Mouse (Mus musculus) spleen, postnatal 4 days (tissue): ENCODE measurements around the gene Uchl5.

ENCODE experiments used
- DNase-seq, 2 experiments: peaks; one replicate each; pipeline ENCODE4 v3.0.0; 2022; ENCODE audit warnings: low spot score in 2 of 2

Uchl5 gene

GRCm38 (mm10) chr1:143776446-143777411 is at the start of gene Uchl5, which contains the start of gene Trove2:
Gene Uchl5 (plus strand): TSS chr1:143777272.
Gene Trove2 (minus strand): TSS chr1:143777068.
- DNase-seq: peak; percentile 99 to 100

- no peak for DNase-seq
Measured at GRCm38 (mm10) chr1:143727701-143728445, 49.2 kb upstream of the Uchl5 start.

DNA sequence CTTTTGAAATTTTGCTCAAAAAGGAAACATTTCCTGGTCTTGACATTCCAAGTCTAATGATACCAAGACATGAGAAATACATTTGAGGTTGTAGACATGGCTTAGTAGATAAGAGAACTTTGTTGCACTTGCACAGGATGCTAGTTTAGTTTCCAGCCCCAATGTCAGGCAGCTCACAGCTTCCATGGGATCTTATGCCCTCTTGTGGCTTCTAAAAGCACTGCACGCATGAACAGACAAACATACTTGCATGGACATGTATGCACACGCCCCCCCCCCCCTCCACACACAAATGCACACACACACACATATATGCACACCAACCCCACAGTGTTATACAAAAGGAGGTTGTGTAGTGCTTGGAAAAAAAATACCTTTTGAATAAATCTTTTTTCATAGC is 46.2 kb upstream of the Uchl5 start:
- DNase-seq: peak; percentile 28 to 60

DNA sequence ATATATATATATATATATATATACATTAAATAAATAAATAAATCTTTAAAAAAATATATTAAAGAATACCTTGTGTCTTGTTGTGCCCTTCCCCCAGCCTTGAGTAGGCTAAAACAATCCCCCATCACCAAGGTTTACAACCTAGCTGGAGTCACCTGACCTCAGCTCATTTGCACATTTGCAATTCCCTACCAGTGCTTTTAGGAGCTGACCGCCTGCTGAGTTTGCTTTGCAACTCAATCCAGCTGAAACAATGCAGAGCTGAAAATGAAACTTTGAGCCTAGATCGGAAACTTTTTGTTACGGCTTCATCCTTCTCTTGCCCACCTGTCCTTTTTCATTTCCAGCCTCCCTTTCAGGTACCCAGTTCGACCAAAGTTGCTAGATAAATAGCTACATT is 45.4 kb upstream of the Uchl5 start:
- DNase-seq: peak in 1 of 2 experiments; percentile 41

GRCm38 (mm10) chr1:143733914-143734410 is 43.1 kb upstream of the Uchl5 start:
- DNase-seq: peak in 1 of 2 experiments; percentile 30

DNA sequence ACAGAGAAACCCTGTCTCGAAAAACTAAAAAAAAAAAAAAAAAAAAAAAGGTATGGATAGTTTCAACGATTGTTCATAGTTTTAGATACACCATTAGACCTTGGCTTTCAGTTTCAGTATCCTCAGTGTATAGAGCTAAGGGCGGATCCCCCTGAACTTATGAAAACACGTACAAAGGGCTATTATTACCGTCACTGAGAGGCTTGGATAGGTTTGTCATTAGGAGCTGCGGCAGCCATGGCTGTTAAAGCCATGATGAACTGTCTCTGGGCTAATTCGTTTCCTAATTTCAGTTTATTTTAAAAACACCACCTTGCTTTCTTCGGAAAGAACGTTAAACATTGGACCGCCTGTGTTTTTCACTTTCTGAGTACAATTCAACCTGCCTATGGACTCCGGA is 38.3 kb upstream of the Uchl5 start:
- peak in 1 of 2 experiments; percentile 57 for DNase-seq

DNA sequence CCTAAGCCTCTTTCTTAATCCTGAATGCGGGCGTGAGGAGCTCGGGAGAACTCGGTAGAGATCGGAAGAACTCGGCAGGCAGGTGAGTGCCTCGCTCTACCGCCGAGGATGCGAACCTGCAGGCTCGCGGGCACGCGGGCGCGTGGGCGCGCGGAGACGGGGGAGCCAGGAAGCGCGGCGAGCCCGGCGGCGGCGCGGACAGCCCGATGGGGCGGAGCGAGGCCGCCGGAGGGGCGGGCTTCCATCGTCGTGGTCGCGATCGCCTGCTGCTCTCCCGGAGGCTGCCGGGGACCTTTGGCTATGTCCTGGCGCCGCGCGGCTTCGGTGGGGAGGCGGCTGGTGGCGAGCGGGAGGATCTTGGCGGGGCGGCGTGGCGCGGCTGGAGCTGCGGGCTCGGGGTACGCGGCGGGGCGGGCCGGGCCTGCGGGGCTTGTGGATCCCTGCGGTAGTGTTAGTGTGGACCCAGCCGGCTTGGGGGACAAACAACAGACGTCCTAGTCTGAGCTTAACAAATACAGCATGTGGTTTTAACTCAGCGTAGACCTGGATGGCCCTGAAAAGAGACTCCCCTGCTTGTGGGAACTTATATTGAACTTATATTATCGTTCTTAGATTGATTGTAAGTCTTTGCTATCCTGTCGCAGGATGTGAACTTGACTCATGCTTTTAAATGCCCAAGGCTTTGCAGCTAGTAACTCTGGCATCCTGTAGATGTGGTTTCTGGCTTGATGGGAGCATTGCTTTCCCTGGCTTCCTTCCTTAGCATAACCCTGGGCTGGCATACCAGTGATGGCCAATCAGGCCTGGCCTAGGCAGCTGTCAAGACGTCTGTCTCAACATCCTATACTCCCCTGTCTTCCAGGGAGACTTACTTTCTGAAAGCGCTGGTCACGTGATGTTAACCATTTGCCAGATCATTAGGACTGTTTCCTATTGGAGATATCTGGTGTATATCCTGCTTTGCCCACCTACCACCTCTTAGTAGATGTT is 37.4 kb upstream of the Uchl5 start:
- DNase-seq: peak; percentile 83 to 92

- DNase-seq: peak in 1 of 2 experiments; percentile 34
Measured at GRCm38 (mm10) chr1:143740581-143740980, 36.5 kb upstream of the Uchl5 start.

GRCm38 (mm10) chr1:143741331-143741730 is 35.7 kb upstream of the Uchl5 start:
- peak in 1 of 2 experiments; percentile 31 for DNase-seq

DNA sequence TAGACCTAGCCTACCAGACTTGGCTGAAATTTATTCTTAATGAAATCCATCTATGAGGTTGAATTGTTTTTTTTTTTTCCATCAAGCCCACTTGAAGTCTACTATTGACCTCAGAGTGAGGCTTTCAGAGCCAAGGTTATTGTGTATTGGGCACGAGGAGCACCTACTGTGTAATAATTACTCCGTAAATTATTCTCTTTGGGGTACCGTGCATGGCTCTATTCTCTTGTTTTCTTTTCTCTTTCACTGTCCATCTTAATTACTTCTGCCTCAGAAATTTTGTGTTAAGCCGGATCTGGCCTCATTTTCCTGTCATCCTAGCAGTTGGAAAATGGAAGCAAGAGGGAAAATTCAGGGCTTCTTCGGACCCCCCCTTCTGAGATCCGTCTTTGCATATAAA is 34.9 kb upstream of the Uchl5 start:
- no peak for DNase-seq

DNA sequence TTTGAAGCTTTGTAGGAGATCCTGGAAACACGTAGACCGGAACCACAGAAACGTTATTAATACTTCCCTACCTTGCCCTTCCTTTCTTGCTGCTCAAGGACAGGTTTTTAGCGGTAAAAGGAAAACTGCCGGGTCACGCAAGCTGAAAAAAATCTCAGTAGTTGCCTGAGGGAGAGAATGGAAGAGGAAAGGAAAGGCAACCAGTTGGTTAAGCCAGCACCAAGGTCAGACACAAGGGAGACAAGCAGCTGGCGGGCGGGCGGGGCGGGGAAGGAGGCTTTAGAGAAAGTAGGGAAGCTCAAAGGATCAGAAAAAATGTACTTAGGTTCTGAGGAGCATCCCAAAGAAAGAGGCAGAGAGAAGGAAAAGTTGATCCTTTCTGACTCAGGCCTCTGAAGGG is 31.2 kb upstream of the Uchl5 start:
- DNase-seq: peak in 1 of 2 experiments; percentile 20

GRCm38 (mm10) chr1:143762159-143762558 is 14.9 kb upstream of the Uchl5 start:
- DNase-seq: no peak

DNA sequence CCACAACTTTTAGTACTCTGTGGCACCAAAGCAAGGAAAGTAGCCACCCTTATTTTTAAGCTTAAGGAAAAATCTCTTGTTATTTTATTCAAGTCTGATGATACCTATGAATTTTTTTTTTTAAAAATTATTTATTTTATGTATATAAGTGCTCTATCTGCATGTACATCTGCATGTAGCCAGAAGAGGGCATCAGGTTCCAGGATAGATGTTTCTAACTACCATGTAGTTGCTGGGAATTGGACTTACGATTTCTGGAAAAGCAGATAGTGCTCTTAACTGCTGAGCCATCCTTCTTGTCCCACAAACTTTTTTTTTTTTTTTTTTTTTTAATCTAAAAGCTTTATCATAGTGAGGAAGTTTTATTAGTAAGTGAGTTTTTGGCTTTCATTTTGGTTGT is 12.6 kb upstream of the Uchl5 start:
- DNase-seq: no peak

DNA sequence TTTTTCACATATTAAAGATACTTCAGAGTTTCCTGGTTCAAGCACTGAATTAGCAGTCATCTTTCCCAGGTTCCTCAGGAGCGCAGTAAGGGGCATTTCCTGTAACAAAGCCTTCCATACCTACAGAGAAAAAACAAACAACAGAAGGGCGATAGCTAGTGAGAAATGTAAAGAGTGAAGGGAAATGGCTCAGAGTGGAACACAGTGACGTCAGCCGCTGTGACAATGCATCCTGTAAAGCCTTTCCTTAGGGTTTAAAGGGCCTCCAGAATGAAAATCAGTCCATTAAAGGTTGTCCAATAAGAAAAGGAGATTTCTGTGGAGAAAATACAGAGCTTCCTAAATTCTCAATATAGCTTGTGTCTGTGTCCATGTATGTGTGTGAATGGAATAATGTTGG is 11.3 kb upstream of the Uchl5 start:
- no peak for DNase-seq

- no peak for DNase-seq
Measured at GRCm38 (mm10) chr1:143766238-143766637, 10.8 kb upstream of the Uchl5 start.

DNA sequence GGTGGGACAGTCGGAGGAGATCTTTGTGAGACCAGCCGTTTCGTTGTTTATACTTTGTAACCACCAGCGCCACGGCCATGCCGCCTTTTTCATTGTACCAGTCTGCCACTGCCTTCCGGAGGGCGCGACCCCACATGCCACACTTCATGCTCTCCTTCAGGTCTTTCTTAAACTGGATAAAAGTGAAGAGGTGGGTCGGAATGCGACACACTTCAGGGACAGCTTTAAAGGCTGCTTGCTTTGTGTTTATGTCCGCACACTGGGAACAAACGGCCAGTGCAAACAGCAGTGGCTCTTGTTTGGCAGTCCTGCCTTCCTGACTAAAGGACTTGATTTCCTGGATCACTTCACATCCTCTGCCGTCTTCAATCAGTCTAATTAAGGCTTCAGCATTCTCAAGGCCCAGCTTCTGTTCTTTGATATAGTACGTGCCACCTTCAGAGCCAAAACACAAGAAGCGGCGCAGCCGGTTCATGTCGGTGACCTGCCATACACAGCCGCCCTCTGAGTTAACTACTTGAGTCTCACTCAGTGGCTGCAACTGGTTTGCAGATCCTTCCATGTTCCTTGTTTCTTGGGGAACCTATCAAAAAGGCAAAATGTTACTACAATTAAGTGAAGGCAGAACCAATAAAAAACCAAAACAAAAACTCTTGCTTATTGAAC is 6.5 kb upstream of the Uchl5 start:
- DNase-seq: no peak

DNA sequence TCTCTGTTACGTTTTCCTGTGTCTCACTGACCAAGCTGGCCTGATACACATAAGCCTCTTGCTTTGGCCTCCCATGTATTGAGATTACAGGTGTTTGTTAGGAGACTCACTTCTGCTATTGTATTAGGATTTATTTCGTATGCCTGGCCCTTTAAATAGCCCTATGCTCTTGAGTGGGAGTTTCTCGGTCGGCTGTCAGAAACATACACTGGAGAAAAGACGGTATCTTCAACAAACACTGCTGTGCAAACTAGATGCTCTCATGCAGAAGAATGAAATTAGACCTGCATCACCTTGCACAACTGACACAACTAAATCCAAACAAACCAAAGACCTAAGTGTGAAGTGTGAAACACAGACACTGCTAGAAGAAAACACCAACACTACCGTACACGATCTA is 4.0 kb upstream of the Uchl5 start:
- no peak for DNase-seq

DNA sequence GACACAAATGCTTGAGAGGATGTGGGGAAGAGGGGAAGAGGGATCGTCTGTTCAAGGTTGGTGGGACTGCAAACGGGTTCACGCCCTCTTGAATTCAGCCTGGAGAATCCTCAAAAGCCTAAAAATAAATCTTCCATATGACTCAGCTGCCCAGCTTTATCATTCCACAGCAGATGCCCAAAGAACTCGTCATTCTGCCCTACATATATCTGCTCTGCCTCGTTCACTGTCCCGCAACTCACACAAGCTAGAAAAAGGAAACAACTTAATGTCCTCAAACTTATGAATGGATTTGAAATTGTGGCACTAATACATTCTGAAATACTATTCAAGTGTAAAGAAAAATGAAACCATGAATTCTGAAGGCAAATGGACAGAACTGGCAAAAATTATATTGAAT is 3.2 kb upstream of the Uchl5 start:
- no peak for DNase-seq

DNA sequence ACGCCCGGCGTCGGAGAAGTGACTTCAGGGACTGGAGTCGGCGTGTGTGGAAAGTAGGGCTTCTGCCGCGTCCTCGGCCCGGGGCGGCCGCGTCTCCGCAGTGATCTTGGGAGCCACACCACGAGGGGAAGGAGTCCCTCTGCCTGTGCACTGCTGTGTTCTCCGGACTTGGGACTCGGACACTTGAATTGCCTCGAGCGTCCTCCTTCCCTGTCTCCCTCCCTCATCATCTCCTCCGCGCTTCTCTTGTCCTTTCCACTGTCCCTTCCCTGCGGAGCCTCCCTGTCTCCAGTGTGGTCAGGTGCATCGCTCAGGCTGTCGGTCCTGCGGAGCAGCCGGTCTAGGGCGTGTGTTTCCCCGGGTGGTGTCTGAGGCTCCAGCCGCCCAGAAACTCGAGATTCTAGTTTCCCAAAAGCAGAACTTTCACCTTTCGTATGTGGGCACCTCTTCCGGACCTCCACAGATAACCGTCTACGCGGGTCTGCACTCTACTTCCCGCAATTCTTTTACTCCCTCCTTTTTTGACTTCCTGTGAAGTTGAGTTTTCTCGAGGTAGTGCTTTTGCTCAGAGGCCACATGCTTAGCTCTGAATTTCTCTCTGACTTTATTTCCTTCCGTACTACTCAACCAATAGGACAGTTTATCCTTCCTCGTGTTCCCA is 616 bp downstream of the Uchl5 start:
- peak; percentile 45 to 78 for DNase-seq
